Mouse (Mus musculus) forebrain, embryonic 12.5 days (tissue): ENCODE measurements around the gene Ap2b1. TPM values are rescaled to one million over a fixed set of nuclear protein-coding genes. Genes with fewer than 3 reads are reported as not detected.

ENCODE experiments used
- ATAC-seq: fragments of 200-750 bp; cut with Nextera tagmentation; 2 replicates; pipeline ENCODE4 v1.8.0; 2017; ENCODE audit warnings: moderate TSS enrichment; ENCODE audit not compliant: low FRiP score
- H3K27ac ChIP-seq: fragments of 300-500 bp; sonication (generic); 2 replicates; pipeline ENCODE4 v1.5.1; 2016; ENCODE audit warnings: mild to moderate bottlenecking
- H3K27me3 ChIP-seq: fragments of 300-500 bp; sonication (generic); 2 replicates; pipeline ENCODE4 v1.6.1; 2016; ENCODE audit warnings: mild to moderate bottlenecking
- H3K36me3 ChIP-seq: fragments of 300-500 bp; sonication (generic); replicated peaks from 2 replicates; pipeline ENCODE4 v1.6.1; 2016; ENCODE audit warnings: mild to moderate bottlenecking
- H3K4me1 ChIP-seq: fragments of 300-500 bp; sonication (generic); 2 replicates; pipeline ENCODE4 v1.6.1; 2016
- H3K4me2 ChIP-seq: fragments of 300-500 bp; sonication (generic); 2 replicates; pipeline ENCODE4 v1.6.1; 2016; ENCODE audit warnings: mild to moderate bottlenecking, moderate library complexity
- H3K4me3 ChIP-seq: fragments of 300-500 bp; sonication (generic); replicated peaks from 2 replicates; pipeline ENCODE4 v1.5.1; 2016; ENCODE audit warnings: mild to moderate bottlenecking
- H3K9ac ChIP-seq: fragments of 300-500 bp; sonication (generic); 2 replicates; pipeline ENCODE4 v1.6.1; 2016; ENCODE audit warnings: mild to moderate bottlenecking
- H3K9me3 ChIP-seq: fragments of 300-500 bp; sonication (generic); 2 replicates; pipeline ENCODE4 v1.6.1; 2016
- WGBS: fragments of 180-500 bp; shearing (Covaris S2); methylation state at CpG from one replicate; pipeline ENCODE4 v1.1.7; 2016; 5-methylcytosine and 5-hydroxymethylcytosine counted together
- polyA plus RNA-seq: library from polyadenylated mRNA; unstranded; fragments of >200 nt; fragmentation: Nextera tagmentation; extraction: Ambion mirVana; gene quantifications from 2 replicates; pipeline ENCODE4 v1.2.1, GENCODE M21; 2016

The Ap2b1 gene
- polyA plus RNA-seq, 1 experiment from 2014 or later = 95.7 TPM

DNA sequence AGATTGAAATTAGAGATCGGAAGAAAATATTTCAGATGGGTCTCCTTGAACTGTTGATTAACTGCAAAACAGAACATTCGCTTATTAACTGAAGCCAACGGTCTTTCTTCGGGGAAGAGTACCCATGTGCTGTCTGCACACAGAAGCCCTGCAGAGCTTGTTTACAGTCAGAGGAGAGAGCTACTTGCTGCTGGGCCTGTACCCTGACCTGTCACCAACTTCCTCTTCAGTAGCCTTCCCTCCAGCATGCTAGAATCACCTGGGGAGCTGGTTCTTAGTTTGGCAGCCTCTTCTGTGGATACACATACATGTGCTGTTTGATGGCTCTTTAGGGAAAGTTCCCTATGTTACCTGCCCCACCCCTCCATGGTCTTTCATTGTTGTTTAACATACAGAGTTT is 13.2 kb upstream of the Ap2b1 start:
- WGBS = 94% methylated on average over 4 of the region's 4 CpGs
- no peaks in the 10 kb centered on the region for H3K36me3 ChIP-seq
- no peaks in the 10 kb centered on the region for H3K9me3 ChIP-seq
- H3K9ac ChIP-seq = no peak overlapping the region
- no peak overlapping the region for H3K4me2 ChIP-seq
- no peak for ATAC-seq
- H3K27ac ChIP-seq = no peak overlapping the region
- no peaks in the 10 kb centered on the region for H3K4me1 ChIP-seq
- no peak overlapping the region for H3K4me3 ChIP-seq
- H3K27me3 ChIP-seq = no peaks in the 10 kb centered on the region

- Histone ChIP-seq H3K4me1 (peaks cover 3% of the 10 kb centered on the region; the same call in 1 of the 2 replicates), H3K27ac (no peak within 1 kb of the TSS), H3K36me3 (no peaks in the 10 kb centered on the region), H3K4me3 (no peak within 1 kb of the TSS), H3K27me3 (no peaks in the 10 kb centered on the region), H3K9ac (no peak within 1 kb of the TSS), H3K4me2 (no peak within 1 kb of the TSS), H3K9me3 (no peaks in the 10 kb centered on the region)
- 73% methylated on average over 1 of the region's 1 CpGs for WGBS
- no peak for ATAC-seq
Observed at GRCm38 (mm10) chr11:83286566-83286965, 12.3 kb upstream of the Ap2b1 start, which contains the start of gene Slfn14. Gene Slfn14, minus strand, starts transcription at chr11:83286726.

DNA sequence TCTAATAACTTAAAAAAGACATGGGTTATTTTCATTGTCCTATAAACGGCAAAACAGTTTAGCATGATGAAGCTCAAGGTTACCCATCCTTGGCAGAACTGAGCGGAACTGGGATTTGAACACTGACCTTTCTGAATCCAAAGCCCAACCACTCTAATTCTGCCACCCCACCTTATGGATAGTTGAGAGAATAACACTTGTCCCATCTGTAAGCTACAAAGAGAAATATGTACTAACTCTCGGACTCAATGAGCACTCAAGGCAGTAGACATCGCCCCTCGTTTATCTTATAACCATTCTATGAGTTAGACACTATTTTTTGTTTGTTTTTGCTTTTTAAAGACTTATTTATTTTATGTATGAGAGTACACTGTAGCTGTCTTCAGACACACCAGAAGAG is 9.8 kb upstream of the Ap2b1 start:
- Histone ChIP-seq H3K9ac (no peak overlapping the region), H3K27me3 (no peaks in the 10 kb centered on the region), H3K9me3 (no peaks in the 10 kb centered on the region), H3K27ac (no peak overlapping the region), H3K4me1 (peaks cover 21% of the 10 kb centered on the region), H3K4me3 (no peak overlapping the region), H3K4me2 (no peak overlapping the region), H3K36me3 (no peaks in the 10 kb centered on the region)
- 92% methylated on average over 5 of the region's 5 CpGs for WGBS
- no peak for ATAC-seq

GRCm38 (mm10) chr11:83289633-83290032 is 9.2 kb upstream of the Ap2b1 start:
- no peak for ATAC-seq
- no peaks in the 10 kb centered on the region for H3K36me3 ChIP-seq
- WGBS = 86% methylated on average over 2 of the region's 2 CpGs

DNA sequence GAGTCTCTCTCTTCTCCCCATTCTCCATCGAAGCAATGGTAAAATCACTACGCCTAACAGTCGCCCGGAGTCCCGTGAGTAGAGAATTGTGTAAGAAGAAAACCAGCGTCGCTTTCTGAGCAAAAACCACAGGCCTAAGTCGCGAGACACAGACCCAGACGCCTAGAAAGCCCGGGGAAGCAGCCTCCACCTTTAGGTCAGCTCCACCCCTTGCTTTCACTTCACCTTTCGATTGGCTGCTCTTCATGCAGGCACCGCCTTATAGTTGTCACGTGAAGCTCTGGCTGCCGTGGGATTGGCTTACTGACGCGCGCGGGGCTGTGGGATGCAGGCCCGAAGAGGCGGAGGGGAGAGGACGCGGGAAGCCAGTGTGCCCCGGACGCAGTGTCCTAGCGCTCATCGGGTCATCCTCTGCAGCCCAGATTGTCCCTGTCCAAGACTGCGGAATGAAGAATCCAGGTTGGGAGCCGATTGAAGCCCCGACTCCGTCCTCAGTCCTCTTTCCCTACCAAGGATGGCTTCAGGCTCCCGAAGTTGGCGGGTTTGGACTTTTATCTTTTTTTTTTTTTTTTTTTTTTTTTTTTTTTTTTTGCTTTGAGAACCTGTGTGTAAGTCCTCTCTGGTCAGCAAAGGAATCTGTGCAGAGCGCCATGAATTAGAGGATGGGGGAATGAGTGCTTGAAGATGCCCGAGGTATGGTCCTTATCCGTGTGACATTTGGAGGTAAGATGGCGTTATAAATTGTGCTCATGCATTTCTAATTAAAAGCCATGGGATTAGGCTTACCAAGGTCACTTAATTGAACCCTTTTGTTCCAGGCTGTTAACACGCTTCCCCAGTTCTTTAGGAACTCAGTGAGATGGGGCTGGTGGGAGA is 7.2 kb upstream of the Ap2b1 start:
- Histone ChIP-seq H3K27me3 (no peaks in the 10 kb centered on the region), H3K4me1 (peaks cover 23% of the 10 kb centered on the region), H3K4me3 (peak overlapping the region; percentile 52), H3K27ac (peak overlapping the region; percentile 70), H3K9ac (peak overlapping the region; percentile 73), H3K36me3 (peaks cover 16% of the 10 kb centered on the region), H3K4me2 (peak overlapping the region; percentile 79), H3K9me3 (no peaks in the 10 kb centered on the region)
- WGBS = under 1% methylated on average over 38 of the region's 38 CpGs
- ATAC-seq = peak; percentile 100

More at GRCm38 (mm10) chr11:83289633-83290032, 9.2 kb upstream of the Ap2b1 start:
- no peak overlapping the region for H3K4me2 ChIP-seq
- peaks cover 23% of the 10 kb centered on the region for H3K4me1 ChIP-seq
- H3K9ac ChIP-seq = no peak overlapping the region
- no peaks in the 10 kb centered on the region for H3K9me3 ChIP-seq
- no peak overlapping the region for H3K4me3 ChIP-seq
- no peak overlapping the region for H3K27ac ChIP-seq
- H3K27me3 ChIP-seq = no peaks in the 10 kb centered on the region

- peak overlapping the region; percentile 79 for H3K4me2 ChIP-seq
- peaks cover 22% of the 10 kb centered on the region for H3K36me3 ChIP-seq
- H3K27me3 ChIP-seq = no peaks in the 10 kb centered on the region
- peak overlapping the region; percentile 70; the same call in 1 of the 2 replicates for H3K27ac ChIP-seq
- peaks cover 26% of the 10 kb centered on the region for H3K4me1 ChIP-seq
- H3K9me3 ChIP-seq = no peaks in the 10 kb centered on the region
- peak overlapping the region; percentile 73 for H3K9ac ChIP-seq
- H3K4me3 ChIP-seq = peak overlapping the region; percentile 52
- ATAC-seq = no peak
- WGBS = 2% methylated on average over 5 of the region's 5 CpGs
Observed at GRCm38 (mm10) chr11:83292251-83292587, 6.6 kb upstream of the Ap2b1 start.

- Histone ChIP-seq H3K36me3 (peaks cover 26% of the 10 kb centered on the region), H3K27me3 (no peaks in the 10 kb centered on the region), H3K27ac (no peak overlapping the region), H3K4me2 (peak overlapping the region; percentile 79), H3K9ac (peak overlapping the region; percentile 73), H3K4me3 (peak overlapping the region; percentile 52), H3K4me1 (peaks cover 35% of the 10 kb centered on the region), H3K9me3 (no peaks in the 10 kb centered on the region)
- no peak for ATAC-seq
- WGBS = 100% methylated on average over 1 of the region's 1 CpGs
Observed at GRCm38 (mm10) chr11:83293182-83293581, 5.6 kb upstream of the Ap2b1 start.

DNA sequence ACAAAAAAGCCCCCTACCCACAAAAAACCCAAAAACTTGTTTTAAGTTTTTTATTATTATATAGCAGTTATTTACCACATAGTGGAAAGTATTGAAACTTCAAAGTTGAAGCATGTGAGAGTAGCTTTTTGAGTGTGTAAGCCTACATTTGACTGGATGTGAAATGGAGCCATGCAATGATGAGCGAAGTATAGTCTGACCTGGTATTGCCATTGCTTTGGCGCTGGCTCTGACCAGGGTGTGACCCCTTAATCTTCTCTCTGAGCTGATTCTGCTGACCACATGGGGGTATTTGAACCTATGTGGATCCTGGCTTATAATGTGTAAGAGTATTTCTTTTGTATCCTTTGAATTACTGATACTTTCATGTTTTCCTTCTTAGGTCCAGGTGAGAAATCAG is 4.7 kb upstream of the Ap2b1 start:
- Histone ChIP-seq H3K27ac (no peak overlapping the region), H3K9me3 (no peaks in the 10 kb centered on the region), H3K36me3 (peaks cover 26% of the 10 kb centered on the region), H3K27me3 (no peaks in the 10 kb centered on the region), H3K4me1 (peaks cover 37% of the 10 kb centered on the region), H3K4me2 (no peak overlapping the region), H3K4me3 (no peak overlapping the region), H3K9ac (no peak overlapping the region)
- ATAC-seq = no peak
- WGBS = 85% methylated on average over 2 of the region's 2 CpGs

DNA sequence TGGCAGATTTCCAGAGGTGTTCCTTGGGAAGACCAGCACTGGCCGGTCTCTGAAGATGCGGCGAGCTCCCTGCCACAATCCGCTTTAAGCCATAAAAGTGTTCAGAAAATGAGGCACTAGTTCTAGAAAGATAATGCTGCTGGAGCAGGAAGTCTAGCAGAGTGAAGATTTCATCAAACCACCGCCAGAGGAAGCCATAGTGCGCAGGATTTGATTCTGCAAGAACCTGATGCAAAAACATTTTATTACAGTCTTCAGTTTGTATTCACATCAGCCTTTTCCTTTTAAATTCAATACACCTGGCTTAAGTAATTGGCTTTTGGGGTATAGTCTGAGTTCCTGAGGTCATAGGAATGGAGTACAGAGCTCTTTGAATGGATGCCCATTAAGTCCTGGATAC is 1.0 kb upstream of the Ap2b1 start:
- no peaks in the 10 kb centered on the region for H3K27me3 ChIP-seq
- H3K9me3 ChIP-seq = no peaks in the 10 kb centered on the region
- WGBS = 87% methylated on average over 6 of the region's 6 CpGs
- peaks cover 26% of the 10 kb centered on the region for H3K36me3 ChIP-seq
- peaks cover 32% of the 10 kb centered on the region for H3K4me1 ChIP-seq
- ATAC-seq = no peak
- no peak overlapping the region for H3K27ac ChIP-seq
- H3K9ac ChIP-seq = peak overlapping the region; percentile 78
- peak overlapping the region; percentile 78 for H3K4me2 ChIP-seq
- peak overlapping the region; percentile 68 for H3K4me3 ChIP-seq

DNA sequence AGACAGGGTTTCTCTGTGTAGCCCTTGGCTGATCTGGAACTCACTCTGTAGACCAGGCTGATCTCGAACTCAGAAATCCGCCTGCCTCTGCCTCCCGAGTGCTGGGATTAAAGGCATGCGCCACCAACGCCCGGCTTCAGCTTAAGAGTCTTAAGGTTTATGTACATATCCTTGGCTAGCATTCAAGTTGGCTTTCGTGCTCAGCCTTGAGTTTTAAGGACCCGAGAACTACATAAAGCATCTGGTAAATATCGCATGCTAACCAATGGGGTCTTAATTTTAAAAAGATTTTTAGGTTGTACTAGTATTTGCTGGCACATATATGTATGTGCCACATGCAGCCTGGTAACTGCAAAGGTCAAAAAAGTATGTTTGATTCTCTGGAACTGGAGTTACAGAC is 900 bp downstream of the Ap2b1 start:
- Histone ChIP-seq H3K4me2 (no peak overlapping the region), H3K27ac (no peak overlapping the region), H3K36me3 (peaks cover 26% of the 10 kb centered on the region), H3K4me1 (peaks cover 36% of the 10 kb centered on the region), H3K9me3 (no peaks in the 10 kb centered on the region), H3K9ac (no peak overlapping the region), H3K4me3 (no peak overlapping the region), H3K27me3 (no peaks in the 10 kb centered on the region)
- WGBS = 93% methylated on average over 9 of the region's 9 CpGs
- ATAC-seq = no peak

DNA sequence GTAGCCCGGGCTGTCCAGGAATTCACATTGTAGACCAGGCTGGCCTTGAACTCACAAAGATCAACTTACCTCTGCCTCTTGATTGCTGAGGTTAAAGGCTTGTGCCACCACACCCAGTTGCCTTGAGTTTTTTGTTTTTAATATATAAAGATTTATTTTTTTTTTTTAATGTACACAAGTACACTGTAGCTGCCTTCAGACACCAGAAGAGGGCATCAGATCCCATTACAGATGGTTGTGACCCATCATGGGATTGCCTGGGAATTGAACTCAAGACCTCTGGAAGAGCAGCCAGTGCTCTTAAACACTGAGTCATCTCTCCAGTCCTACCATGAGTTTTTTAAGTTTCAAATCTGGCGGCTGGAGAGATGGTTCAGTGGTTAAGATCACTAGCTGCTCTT is 2.6 kb downstream of the Ap2b1 start:
- H3K27me3 ChIP-seq = no peaks in the 10 kb centered on the region
- H3K9me3 ChIP-seq = no peaks in the 10 kb centered on the region
- no peak for ATAC-seq
- peaks cover 12% of the 10 kb centered on the region for H3K36me3 ChIP-seq
- H3K4me1 ChIP-seq = peaks cover 39% of the 10 kb centered on the region
- no peak overlapping the region for H3K27ac ChIP-seq
- WGBS = 68% methylated on average over 2 of the region's 2 CpGs
- H3K9ac ChIP-seq = no peak overlapping the region
- H3K4me3 ChIP-seq = peak overlapping the region; percentile 88; the same call in 1 of the 2 replicates
- peak overlapping the region; percentile 72; the same call in 1 of the 2 replicates for H3K4me2 ChIP-seq

GRCm38 (mm10) chr11:83302124-83302523 is 3.3 kb downstream of the Ap2b1 start:
- 10% methylated on average over 10 of the region's 10 CpGs for WGBS
- Histone ChIP-seq H3K27ac (peak overlapping the region; percentile 95; the same call in 1 of the 2 replicates), H3K36me3 (peaks cover 5% of the 10 kb centered on the region), H3K4me1 (peaks cover 38% of the 10 kb centered on the region), H3K9ac (peak overlapping the region; percentile 91; the same call in 1 of the 2 replicates), H3K4me2 (peak overlapping the region; percentile 72), H3K4me3 (peak overlapping the region; percentile 88), H3K27me3 (no peaks in the 10 kb centered on the region), H3K9me3 (no peaks in the 10 kb centered on the region)
- no peak for ATAC-seq
